Mouse (Mus musculus) monocyte, adult 5-6 weeks (primary cell): Measurements from ENCODE around the gene Mob3b. TPM values are rescaled to one million over a fixed set of nuclear protein-coding genes. Genes with fewer than 3 reads are reported as not detected.

Experiments
- ATAC-seq: fragments of 153-309, 156-312 bp; replicated peaks from 2 replicates; pipeline ENCODE4 v1.8.0; 2017; ENCODE audit warnings: mild to moderate bottlenecking; ENCODE audit not compliant: low TSS enrichment, insufficient number of reproducible peaks, severe bottlenecking, poor library complexity, low FRiP score
- total RNA-seq: library from RNA; stranded (forward); fragments of 200-1000, 200-491, 200-594 nt; gene quantifications from 3 replicates; pipeline ENCODE4 v1.2.3, GENCODE M21; 2017

Gene Mob3b
- total RNA-seq, 1 experiment from 2014 or later, result 14.8 TPM

DNA sequence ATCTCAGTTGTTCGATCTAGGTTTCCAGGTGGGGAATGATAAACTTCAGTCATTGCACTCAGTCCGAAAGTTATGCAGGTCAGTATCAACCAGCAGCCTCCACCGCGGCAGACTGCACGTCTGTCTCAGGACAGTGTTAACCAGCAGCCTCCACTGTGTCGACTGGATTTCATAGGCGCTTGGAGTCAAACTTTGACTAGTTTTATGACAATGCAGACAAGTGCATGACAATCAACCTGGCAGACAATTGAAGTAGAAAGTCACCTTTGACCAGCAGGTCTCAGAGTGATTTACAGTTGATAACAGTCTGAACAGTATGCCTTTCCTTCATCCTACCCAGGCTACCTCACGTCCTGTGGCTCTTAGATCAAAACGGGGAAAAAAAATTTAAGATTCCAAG is 166.6 kb downstream of the Mob3b start:
- ATAC-seq, result no peak

DNA sequence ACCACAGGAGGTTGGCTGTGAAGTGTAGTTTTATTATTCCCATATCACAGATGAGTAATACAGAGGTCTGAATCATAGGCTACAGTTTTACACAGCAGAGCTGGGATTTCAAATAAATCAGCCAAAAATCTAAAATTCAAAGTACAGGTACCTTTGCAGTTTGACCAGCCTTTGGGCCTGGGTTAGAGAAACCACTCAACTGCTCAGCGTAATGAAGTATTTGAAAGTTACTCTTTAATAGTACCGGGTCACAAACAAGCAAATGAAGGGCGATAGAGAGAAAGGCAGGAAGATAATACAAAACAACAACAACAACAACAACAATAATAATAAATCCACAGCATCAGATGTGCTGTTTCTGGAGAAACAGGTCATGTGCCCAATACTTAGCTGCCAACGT is 169.7 kb downstream of the Mob3b start:
- no peak for ATAC-seq

DNA sequence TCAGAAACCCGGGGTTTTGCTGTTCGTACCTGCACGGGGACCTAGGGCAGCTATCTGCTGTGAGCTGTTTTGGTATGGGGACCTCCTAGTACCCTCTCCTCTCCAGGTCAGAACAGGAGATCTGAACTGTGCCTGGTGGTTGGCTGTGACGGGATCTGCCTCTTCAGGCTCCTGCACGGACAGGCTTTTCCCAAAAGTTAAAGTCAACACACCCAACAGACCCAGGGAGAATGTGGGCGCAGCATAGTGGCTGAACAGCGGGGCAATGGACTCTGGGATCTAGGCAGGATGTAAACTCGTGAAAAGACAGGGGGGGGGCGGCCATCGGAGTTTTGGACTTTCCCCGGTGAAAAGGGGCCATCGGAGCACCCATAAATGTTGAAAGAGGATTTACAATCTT is 170.2 kb downstream of the Mob3b start:
- ATAC-seq, result no peak

DNA sequence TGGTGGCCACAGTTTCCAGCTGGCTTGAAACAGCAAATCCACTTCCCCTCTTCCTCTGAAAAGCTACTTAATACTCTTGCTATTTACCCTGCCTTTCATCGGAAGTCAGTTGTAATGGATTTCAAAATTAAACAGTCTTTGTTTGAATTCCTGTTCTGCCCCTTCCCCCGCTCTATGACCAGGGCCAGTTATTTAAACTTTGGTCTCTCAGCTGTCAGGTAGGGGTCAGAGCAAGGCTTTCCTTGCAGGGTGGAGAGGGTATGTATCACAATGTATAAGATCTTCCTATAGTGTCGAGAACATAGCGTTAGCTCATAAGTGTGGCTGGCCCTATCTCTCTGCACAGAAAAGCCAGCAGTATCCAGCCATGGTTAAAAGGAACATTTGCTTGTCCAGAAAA is 170.6 kb downstream of the Mob3b start:
- no peak for ATAC-seq

DNA sequence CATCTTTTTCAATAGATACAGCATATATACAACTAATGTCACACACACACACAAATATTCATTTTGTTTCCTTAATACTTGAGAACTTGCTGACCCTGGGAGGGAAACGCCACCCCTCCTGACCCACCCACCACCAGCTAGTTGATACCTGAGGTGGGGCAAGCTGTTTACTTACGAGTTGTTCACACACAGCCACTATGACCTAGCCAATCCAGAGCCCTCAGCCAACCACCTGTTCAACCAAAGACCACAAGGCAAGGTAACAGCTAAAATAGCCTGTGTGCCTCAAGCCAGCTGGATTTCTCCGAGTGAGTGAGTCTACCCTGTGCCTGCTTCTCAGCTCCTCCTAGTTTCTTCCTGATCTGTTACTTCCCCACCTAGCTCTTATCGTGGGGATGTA is 172.9 kb downstream of the Mob3b start:
- ATAC-seq, result no peak

DNA sequence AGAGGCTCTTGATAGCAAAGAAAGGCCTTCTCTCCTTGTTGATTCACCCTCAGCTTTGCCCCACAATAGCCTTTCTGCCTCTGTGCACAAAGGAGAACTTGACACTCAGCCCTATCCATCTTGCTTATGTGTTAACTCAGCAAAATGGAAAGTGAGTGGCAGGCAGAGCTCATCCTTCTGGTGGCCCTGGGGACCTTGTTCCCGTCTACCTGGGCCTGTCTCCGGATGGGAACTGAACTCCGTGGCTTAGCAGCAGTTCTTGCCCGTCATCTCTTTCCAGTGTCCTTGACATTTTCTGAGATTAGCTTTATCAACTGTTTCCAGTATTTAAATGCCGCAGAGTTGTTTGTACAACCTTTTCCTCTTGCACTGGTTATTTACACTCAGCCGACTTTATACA is 173.8 kb downstream of the Mob3b start:
- ATAC-seq, result no peak

DNA sequence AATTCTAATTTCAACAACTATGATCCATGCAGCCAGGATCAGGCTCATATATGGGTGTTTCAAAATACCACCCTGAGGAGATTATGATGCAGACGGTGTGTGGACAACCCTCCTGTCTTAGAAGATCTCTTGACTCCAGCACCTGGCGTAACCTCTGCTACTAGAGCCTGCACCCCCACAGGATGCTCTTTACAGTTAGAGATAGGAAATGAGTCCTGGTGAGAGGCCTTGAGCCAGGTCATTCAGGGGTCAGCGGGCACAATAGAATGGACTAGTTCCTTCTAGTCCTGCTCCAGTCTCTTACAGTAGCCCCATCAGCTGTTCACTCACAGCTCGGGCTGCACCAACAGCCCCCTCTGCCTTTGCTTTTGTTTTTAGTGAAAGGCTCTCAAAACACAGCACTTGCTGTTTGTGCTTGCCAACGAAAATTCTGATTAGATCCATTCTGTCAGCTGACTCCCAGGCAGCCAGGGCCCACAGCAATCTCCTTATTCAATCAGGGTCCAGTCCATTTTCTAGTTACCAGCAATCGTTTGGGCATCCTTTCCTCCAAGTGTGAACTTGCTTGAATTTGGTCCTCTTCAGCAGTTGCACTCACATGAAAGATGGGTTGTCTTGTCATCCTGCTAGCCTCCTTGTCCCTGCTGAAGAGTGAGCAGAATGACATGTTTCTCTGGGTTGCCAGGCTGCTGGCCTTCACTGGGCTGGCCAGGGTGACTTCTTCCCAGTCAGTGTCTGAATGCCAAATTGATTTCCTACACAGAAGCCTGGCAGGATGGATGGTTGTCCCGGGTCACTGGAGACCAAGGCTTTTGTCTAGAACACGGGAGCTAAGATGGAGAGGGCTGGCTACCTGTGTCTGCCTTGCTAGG is 175.7 kb downstream of the Mob3b start:
- no peak for ATAC-seq

DNA sequence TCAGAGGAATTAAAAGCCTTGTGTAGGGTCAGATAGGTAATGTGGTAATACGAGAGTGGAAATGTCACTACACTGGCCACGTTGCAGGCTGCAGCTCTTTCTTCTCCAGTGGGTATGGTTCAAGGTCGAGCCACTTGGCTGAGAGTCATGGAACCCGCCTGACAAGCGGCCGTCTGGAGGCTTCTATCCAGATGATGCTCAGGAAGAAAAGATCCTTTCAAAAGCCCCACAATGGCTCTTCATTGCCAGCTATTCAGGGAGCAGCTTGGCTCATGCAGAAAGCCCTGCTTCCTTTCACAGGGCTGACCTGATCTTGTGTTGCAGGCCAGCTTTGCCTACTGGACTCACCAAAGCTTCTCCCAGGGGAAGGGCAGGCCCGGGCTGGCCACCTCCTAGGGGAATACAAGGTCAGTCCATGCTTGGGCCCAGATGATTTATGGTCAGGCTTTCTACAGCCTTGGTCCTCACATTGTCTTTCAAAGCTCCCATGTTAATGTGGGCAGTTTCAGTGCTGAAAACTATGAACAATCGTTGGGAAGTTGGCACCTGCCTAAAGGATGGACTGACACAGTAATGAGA is 176.7 kb downstream of the Mob3b start:
- ATAC-seq, result no peak

DNA sequence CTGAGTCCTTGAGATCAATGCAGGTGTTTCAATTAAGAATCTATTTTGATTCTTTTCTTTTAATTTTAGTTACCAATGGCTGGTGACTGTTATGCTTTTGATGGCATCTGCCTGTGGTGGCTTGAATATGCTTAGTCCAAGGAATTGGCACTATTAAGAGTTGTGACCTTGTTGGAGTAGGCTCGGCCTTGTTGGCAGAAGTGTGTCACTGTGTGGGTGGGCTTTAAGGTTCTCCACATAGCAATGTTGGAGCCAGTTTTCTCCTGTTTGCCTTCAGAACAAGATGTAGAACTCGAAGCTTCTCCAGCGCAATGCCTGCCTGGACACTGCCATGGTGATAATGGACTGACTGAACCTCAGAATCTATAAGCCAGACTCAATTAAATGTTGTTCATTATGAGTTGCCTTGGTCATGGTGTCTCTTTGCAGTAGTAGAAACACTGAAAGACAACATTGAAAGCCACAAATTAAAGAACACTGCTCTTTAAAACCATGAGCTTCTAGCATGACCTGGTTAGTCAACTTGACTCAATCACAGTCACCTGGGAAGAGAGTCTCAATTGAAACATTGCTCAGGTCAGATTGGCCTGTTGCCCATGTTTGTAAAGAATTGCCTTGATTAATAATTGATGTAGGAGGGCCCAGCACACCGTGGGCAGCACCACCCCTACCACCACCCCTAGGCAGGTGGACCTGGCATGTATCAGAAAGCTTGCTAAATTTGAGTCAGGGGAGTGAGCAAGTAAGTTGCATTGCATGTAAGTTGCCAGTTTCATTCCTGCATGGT is 180.2 kb downstream of the Mob3b start:
- no peak for ATAC-seq

DNA sequence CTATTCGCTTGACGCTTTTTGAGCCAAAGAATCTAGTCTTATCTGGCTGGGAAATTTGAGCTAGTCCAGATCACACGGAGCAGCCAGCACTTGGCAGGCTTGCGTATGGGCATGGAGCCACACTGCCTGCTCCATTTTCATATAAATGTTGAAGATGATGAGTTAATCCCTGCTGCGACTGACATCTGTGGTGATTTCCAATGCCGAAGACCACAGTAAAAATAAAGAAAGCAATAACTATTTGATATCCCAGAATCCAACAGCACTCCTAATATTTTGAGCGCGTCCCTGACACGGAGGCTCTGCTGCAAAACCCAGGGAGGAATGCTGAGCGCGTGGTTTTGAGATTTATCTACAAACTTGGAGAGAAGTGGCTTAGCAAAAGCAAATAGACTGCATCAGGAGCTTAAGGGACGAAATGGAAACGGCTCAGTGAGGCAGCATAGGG is 180.9 kb downstream of the Mob3b start:
- ATAC-seq, result no peak

DNA sequence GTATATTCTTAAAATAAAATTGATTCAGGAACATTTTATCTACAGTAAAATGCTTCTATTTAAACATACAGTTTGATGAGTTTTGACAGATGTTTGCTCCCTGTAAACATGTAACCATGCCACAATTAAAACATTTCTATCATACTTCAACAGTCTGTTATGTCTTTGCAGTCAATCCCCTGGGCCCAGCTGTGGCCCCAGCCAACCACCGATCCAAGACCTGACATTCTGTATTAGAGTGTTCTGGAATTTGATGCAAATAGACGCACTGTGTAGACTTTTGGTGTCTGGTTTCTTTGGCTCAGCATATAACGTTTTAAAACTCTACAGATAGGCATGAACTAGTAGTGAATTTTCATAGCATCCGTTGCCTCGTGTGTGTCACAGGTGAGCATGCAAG is 182.5 kb downstream of the Mob3b start:
- ATAC-seq, result no peak

DNA sequence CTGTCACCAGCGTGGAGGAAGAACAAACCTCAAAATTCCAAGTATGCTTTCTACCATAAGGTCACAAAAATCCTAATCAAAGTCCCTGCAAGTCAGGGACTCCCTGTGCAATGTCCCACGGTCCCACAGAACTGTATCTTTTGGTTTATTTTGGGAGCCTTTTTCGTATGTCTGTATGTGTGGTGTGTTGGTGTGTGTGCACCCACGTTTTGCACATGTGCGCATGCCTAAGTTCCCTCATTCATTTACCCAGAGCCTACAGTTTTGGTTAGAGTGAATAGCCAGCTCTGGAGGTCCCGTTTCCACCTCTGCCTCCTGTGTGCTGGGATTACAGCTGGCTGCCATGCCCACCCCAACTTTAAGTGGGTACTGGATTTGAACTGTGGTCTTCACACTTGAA is 189.7 kb downstream of the Mob3b start:
- ATAC-seq, result no peak

DNA sequence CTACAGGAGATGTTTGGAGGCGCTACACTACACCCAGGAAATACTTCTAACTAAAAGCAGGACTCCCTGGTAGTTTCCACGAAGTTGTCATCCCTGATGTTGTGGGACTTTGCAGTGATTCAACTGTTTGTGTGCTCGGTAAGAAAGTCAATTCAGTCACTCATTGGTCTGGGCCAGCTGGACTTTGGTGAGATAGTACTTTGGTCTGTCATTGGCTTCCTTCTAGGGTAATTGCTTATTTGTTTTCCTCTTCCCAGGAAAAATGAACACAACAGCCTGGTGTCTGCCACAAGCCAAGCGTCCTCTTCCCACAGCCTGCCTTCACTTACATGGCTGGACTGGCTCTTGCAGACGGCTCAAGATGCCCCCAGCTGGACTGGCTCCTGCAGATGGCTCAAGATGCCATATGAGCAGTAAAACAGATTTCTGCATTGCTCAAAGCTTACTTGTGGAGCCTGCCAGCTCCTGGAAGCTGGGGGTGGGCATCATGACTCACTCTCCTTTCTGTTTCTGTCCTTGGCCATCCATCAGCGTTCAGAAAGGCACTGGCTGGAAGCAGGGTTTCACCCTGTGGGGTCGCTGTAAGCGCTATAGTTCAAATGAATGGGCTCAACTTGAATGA is 190.8 kb downstream of the Mob3b start:
- ATAC-seq, result no peak

DNA sequence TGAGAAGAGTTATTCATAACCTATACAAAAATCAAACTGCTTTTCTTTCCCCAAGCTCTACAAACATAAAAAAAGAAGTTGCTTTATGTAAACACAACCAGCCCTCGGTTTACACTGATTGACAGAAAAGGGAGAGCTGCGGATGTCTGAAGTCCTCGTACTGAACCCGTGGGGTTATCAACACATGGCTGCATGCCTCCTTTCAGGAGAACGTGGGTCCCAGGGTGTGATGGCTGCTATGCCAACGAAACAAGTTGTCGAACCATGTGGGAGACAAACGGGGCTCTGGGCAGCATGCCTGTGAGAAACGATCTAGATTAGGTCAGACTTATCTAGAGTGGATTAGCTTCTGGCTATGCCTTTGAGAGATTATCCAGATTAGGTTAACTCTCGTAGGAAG is 192.4 kb downstream of the Mob3b start:
- ATAC-seq, result no peak

DNA sequence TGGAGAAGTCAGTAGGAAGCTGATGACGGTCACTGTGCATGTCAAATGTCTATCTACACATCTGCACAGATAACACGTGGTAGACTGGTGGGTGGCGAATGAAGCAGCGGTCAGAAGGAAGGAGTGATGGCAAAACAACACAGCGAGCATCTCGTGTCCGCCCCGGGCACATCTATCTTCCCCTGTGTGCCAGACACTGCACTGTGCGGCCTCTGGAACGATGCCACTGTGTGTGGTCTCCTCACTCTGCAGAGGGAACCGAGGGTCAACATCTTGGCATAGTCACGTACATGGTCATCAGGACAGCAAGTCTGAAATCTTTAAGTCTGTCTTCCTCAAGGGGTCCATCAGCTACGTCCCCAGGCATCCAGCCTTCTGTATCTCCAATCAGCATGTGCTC is 193.3 kb downstream of the Mob3b start:
- ATAC-seq, result no peak

DNA sequence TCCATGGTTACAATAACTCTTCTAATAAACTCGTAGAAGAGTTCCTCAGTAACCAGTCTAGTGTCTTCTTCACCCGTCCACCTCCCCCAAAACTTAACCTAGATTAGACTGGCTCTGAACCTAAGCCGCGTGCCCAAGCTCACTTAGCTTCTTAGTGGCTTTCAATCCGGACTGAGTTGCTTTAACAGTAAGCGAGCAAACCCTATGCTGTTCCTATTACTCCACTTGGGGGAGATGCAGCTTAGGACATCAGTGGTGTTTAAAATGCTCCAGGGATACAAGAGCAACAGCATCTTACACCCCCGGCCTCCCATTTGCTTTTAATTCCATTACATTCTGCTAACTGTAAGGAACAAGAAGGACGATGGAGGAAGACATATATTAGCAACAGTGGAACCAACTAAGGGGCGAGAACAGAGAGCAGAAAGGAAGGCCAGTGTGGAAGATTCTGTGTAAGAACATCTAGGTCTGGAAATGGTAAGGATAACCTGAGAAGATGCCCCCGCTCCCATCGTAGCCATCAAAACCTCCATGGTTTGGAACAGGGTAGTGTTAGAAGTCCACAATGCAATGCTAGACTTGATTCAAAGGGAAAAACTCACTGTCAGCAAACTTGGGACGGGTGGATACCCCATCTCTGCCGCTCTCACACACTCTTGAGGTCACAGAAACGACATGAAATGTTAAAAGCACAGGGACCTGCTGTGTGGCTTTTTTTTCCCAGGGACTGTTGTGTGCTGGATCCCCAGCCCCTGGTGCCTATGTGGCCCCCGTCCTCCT is 196.3 kb downstream of the Mob3b start:
- no peak for ATAC-seq

DNA sequence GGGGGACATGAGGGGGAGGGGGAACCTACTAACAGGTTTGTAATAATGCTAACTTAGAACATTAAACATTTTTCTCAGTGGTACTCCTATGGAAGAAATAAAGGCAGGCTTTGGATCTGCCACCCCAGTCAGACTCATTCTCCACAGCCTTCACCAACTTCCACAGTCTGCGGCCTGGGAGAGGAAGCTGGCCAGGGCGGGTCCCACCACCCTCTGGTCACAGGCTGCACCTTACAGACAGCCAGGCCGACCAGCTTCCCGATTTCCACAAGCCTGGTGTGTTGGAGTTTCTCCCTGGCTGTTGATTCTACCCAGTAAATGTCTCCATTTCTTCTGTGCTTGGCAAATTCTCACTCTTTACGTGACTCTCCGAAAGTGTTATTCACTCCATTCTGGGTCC is 197.8 kb downstream of the Mob3b start:
- ATAC-seq, result 0 out of 2 replicates have a peak, but pooled peaks have one; percentile 27

DNA sequence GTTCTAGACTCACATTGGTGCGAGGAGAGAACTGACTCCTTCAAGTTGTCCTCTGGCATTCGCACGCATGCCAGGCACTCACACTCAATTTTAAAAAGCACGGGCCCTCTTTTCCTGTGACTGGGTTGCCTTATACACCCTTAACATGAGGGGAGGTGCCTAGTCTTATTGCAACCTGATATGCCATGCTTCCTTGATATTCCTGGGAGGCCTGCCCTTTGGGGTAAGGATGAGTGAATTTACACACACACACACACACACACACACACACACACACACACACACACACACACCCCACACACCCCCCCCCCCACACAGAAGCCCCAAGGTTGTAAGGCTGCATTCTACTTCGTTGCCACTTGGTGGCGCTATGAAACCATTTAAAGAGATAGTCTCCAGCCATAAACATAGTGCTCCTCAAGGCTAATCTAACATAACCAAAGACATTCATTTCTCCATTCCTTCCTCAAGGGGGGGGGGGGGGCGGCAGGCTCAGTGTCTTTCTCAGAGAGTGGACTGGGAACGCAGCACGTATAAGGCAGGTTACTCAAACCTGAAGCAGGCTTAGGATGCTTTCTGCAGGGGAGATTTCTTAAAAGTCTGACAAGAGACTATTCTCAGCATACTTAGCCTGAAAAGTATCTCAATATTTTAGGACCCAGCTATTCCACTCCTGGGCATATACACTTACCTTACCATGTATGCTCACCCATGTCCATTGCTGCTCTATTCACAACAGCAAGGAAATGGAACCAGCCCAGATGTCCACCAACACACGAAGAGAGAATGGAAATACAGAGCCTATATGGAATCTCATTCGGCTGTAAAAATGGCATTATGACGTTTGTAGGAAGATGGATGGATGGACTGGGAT is 198.9 kb downstream of the Mob3b start:
- ATAC-seq, result peak; percentile 60; the same call in 1 of the 2 replicates
